Mouse (Mus musculus) c-Kit-positive CD71-positive TER-119-negative erythroid progenitor cells, embryonic 14.5 days (primary cell): ENCODE measurements around the gene Frat2.

ENCODE experiments used
- DNase-seq: peaks from one replicate; pipeline ENCODE4 v3.0.0-alpha.2; 2013; ENCODE audit warnings: low read depth

Gene Frat2

DNA sequence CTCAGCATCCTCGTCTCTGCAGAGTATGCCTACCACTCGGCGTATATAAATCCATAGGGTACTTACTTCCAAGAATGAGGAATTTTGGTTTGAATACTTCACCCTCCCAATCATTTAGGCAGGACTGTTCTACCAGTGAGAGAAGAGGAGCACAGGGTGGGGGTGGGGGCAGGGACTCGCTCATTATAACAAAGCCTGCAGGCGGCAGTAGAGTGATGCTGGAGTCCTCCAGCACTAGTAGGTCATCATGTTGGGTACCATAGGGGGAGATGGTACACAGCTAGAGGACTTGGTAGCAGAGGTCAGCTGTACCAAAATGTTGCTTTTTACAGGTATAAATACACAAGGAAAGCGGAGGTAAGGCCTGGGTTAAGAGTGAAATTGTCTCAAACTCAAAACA lies 3.6 kb downstream of the Frat2 start:
- DNase-seq: no peak

- DNase-seq: no peak
These were observed 5.2 kb downstream of the Frat2 start for GRCm38 (mm10) chr19:41842706-41843105.

DNA sequence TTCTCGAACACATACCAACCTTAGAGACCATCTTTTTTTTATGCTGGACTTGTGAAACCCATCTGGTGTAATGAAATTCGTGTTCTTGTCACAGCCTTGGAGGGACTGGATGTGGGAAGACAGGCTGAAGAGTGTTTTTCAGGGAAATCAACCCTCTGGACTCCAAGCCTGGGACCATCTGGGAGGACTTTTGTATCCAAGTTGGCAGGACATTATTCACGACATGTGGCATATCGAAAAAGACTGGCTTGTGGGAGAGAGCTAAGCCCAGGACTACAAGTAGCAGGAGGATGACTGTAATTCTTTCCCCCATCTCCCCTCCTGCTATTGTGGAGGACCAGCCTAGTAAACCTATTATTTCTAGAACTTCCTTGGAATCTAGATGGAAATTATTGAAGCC lies 5.7 kb downstream of the Frat2 start:
- no peak for DNase-seq

DNA sequence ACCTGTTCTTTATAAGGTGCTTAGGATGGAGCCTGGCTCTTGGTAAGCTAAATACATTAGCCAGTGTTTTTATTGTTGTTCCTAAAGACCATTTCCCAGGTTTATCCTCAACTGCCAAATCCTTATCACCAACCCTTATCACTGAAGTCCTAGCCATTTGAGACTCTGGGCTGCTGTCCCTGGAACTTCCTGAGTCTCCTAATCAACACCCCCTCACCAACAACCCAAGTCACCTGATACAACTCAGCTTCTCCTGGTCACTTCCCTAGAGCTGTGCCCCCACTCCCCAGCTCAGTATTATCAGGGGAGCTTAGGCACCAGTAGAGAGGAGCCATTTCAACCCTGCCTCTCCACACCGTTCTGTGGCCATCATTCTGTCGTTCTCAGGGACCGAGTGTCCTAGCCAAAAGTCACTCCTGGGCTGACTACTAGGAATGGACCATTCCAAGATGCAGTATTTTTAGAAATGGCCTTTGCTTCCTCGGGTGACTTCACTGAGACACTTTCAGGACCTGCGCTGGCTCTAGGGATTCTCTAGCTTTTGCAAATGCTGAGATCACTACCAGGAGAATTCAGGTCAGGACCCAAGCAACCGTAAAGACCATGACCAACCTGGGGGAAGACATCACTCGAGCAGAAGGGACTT lies 6.7 kb downstream of the Frat2 start:
- no peak for DNase-seq

GRCm38 (mm10) chr19:41839685-41840084 lies 8.2 kb downstream of the Frat2 start:
- DNase-seq: no peak

GRCm38 (mm10) chr19:41838808-41839207 lies 9.1 kb downstream of the Frat2 start:
- DNase-seq: no peak

DNA sequence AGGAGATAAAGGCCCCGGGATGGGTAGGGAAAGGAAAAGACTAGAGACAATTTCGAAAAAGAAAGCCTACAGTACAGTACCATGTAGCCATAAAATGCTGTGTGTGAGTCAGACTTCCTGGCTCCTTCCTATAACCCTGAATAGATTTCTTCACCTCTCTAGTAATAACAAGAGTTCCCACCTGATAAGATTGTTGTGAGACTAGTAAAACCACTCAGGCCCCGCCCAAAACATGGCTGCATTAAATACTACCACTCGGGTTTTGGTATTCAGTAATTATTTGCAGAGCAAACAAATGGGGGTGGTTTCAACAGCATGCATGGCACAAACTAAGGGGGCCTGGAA lies 10.0 kb downstream of the Frat2 start:
- DNase-seq: peak; percentile 81

DNA sequence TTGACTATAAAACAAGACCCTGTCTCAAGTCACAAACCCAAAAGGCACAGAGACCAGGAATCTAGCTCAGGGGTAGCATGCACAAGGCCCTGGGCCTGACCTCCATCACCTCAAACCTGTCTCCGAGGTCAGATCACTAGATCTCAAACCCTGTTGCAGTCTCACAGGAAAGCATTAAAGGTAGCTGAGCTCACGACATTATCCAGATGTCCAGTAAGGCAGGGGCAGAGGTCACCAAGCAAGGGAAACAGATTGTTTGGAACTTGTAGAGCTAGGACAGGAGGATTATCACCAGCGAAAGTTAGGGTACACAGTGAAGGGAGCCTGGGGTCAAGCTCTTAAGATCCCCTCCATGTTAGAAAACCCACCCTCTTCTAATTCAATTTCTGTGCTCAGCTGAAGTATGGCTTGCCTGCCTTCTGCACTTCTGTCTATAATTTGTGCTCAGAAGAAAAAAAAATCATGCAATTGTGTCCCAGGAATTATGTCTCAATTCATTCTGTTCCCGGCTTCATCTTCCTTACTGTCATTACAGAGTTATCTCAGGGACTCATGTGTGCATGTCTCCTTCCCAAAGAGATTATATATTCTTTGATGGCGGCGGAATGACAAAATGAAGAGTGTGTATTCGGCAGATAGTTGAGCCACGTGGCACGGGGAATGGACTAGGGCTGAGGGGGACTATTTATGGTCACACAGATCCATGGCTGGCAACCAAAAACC lies 10.6 kb downstream of the Frat2 start:
- DNase-seq: peak; percentile 79

GRCm38 (mm10) chr19:41836719-41837118 lies 11.2 kb downstream of the Frat2 start:
- no peak for DNase-seq

DNA sequence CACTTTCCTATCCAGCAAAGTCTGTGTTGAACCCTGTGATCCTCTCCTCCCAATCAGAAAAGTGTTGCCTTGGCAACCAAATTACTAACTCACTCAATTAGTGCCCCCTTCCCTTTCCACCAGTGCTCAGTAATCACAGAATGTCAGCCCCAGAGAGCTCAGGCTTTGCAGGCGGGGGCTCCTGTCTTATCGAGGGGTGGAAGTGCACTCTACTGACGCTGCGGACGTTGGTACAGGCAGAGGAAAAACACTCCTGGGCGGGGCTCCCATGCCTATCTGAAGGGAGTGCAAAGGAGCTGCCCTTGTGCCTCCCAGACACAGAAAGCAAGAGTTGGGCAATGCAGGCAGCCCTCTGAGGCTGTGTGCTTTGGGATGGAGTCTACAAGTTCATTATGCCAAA lies 12.1 kb downstream of the Frat2 start:
- DNase-seq: peak; percentile 89

DNA sequence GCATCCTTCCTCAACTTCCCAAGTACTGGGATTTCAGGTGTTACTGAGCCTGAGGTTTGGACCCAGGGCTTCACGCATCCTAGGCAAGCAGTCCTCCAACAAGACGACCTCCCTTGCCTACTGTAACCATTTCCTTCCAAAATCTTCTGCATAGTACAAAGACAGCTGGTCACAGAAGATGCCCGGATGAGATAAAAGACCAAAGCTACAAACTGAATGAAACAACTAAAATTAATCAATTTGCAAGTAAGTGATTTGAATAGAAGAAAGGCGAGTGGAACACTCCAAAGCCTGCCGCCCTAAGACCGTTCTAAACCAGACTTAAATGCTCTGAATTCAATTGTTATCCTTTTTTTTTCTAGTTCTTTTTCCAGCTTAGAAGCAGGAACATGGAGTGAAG lies 12.5 kb downstream of the Frat2 start:
- DNase-seq: no peak

DNA sequence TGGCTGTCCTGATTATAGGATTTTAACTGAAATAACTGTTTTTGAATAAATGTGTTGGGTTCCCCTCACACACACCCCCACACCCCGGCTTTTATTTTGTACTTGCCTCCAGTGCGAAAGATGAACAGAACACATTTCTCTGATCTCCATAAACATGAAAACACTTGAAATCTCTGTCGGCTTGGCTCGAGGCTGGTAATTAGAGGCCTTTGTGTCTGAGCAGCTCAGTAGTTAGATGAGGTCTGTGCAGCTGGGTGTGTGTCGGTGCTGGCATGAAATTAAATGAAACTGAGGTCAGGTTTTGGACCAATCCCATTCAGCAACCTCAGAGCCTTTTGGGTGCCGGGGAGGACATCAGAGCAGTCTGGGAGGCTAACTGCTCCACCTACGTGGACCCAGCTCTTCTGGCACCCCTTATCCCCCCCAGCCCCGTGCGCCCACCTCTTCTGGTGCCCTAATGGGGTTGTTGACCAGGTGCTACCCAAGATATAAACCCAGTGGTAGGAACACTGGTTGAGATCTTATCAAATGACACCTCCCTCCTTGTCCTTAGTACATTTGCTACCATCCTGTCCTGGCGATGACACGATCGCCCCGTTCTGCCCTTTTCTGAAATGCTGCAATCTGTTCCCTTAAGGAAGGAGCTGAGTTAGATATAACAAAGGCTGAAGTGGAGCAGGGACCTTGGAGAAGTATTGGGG lies 15.3 kb downstream of the Frat2 start:
- DNase-seq: no peak

DNA sequence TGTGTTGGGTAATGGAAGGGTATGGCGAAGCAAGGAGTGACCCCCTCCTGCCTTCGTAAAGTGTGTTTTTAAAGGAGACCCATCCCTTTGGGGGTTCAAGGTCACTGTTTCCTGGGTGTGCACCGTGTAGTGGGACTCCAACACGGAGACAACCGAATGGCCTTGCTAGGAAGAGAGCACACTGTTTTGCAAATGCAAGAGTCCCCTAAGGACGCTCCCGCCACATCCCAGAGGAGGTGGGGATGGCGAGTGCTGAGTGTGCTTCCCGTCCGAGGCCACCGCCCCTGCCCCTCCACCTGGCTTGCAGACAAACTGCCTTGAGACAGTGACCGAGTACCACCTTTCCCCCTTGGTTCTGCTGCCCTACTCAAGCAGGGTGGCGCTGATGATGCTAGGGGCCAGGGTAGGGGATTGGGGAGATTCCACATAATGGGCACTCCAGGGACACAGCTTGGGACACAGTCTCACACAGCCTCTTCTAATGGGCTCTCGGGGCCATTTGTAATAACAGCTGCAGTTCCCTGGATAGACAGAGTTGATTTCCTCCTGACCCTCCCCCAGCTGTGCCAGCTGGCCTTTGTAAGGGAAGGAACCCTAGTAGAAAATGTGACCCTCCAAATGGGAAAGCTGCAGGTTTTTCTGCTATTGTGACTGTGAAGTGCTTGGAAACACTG lies 16.1 kb downstream of the Frat2 start:
- DNase-seq: no peak

DNA sequence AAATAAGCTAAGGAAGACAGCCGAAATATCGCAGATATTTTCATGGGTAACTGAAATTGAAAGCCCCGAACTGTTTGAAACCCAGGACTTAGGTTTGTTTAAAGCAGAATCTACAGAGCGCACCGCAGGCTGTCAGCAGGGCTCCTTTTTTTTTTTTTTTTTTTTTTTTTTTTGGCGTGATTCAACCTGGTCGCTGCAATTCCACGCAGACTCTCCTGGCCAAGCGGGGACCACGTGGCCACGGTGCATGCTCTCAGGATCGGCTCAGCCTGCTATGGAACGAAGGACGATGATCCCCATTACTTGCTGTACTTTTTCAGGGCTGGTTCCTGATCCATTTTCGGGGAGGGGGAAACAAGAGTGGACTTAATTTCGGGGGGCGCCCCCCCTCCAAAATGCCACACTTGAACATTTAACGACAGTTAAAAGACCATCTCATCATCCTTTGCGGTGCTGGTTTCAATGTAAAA lies 16.8 kb downstream of the Frat2 start:
- DNase-seq: no peak

- DNase-seq: no peak
These were observed 17.6 kb downstream of the Frat2 start for GRCm38 (mm10) chr19:41830106-41831031.

DNA sequence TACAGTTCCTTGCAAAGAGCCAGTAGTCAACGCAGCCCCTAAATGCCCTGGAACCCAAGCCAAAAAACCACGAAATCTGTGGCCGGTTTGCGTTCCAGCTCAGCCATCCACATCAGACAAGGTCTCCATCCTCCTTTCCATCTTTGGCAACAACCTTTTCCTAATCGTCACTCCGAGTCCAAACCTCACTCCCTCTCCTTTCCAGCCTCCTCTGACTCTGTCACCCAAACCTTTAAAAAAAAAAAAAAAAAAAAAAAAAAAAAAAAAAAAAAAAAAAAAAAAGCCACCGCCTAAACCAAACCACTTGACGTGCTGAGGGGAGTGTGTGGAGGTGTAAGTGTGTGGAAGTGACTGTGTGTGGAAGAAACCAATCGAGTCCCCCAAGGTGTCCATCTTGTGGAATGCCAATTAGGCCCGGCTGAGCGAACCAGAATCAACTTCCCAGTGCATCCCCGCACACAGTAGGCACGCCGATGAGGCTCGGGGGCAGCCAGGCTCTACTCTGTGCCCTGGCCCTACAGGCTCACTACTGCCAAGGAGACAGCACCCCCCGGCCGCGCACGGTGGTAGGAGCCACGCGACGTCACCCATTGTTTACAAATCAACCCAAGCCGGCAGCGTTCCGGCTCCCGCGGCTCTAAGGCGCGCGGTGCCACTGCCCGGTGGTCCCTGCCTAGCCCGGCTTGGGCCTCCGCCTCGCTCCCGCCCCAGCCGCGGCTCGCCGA lies 18.4 kb downstream of the Frat2 start, which contains the start of gene Frat1:
Gene Frat1, plus strand, starts transcription at position 590 of the 725 bp plus-strand sequence.
- peak; percentile 80 for DNase-seq

- DNase-seq: no peak
These were observed 19.0 kb downstream of the Frat2 start for GRCm38 (mm10) chr19:41828941-41829340.

DNA sequence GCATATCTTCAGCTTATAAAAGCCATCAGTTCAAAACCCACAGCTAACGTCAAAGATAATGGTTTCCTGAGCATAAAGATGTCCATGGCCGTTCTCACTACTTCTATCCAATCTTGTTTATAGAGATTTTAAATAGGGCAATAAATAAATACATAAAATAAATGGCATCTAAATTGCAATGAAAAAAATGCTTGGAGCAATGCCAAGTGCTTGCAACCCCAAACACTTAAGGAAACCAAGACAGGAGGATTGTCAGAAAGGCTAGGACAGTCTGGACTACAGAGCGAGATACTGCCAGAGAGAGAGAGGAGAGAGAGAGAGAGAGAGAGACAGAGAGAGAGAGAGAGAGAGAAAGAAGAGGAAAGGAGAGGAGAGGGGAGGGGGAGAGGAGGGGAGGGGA lies 21.4 kb downstream of the Frat2 start:
- DNase-seq: no peak

DNA sequence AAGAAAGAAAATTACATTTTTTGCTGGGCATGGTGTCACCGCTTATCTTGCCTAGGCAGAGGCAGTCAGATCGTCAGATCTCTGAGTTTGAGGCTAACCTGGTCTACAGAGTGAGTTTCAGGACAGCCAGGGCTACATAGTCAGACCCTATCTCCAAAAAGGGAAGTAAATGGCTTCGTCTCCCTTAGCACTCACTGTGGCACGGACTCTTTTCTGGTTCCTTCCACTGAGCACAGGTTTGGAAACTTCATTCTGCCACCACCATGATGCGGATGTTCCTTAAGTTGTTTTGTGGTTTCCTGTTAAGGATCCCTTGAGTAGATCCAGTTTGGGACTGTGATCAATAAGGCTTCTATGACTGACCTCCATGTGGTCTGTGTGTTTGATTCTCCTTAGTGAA lies 23.0 kb downstream of the Frat2 start:
- DNase-seq: no peak

DNA sequence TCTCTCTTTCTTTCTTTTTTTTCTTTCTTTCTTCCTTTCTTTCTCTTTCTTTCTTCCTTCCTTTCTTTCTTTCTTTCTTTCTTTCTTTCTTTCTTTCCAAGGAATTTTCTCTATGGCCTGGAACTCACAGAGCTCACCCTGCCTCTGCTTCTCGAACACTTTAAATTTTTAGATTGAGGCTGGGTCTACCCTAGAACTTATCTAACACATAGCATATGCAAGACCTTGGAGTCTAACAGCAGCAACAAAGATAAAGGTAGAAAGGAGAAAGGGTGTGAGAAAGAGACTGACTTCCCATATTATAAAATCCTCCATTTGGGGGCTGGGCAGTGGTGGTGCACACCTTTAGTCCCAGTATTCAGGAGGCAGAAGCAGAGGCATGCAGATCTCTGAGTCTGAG lies 25.3 kb downstream of the Frat2 start:
- DNase-seq: no peak

GRCm38 (mm10) chr19:41821436-41821835 lies 26.5 kb downstream of the Frat2 start:
- DNase-seq: no peak
